Mouse (Mus musculus): ENCODE measurements around the gene Il27ra. TPM values are rescaled to one million over a fixed set of nuclear protein-coding genes. Genes with fewer than 3 reads are reported as not detected.

Il27ra gene
- total RNA-seq (2021): under 1 TPM; 0.15 to 0.52 TPM
- long read RNA-seq, experiment 1: 0 reads
- long read RNA-seq, experiment 2, partial matches to known transcripts: 0 of 3 reads
- long read RNA-seq, experiment 2, other reads (novel, unspliced or antisense): 0 of 3 reads

DNA sequence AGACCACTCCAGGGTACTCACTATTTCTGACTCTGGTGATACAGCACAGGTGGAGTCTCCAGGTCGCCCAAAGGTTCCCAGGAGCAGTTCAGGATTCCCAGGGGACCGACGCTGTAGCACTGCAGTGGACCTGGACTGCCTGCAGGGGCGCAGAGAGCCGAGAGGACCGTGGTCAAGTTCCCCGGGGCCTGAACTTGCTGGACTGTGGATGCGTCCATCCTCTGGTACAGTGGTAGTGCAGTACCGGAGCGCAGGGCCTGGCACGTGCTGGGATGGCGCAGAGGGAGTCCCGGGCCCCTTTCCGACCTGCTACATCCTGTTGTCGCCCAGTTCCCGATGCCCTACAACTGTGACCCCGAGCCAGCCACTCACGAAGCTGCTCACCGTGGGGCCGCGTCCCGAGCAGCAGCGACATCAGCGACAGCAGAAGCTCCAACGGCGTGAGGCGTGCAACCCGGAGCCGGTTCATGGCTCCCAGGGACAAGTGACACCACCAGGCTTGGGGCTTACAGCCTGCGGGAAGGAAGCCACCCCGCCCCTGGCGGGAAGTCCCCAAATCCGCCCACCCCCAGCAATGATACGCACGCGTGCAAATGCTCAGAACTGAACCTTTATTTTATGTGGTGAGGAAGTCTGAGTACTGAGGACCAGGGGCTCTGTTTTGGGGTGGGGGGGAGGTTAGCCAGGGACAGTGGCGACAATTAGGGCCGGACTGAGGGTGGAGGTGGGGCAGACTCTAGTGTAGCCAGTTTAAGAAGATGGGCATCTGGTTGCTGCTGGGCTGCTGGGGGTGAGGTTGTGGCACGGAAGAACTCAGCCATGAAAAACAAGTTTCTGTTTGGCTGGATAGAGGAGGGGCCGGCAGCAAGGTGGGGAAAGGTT, at the start of gene Il27ra:
Gene Il27ra (minus strand): TSS at position 524 of the 882 bp plus-strand sequence.
- intact Hi-C loops (cut with DNase I): loop anchor here (5.0 to 10.0 kb wide), 3 partner anchors 140 to 542 kb away; no protein-coding TSS in a partner anchor
- DNase-seq: peak; percentile 60 to 64

DNA sequence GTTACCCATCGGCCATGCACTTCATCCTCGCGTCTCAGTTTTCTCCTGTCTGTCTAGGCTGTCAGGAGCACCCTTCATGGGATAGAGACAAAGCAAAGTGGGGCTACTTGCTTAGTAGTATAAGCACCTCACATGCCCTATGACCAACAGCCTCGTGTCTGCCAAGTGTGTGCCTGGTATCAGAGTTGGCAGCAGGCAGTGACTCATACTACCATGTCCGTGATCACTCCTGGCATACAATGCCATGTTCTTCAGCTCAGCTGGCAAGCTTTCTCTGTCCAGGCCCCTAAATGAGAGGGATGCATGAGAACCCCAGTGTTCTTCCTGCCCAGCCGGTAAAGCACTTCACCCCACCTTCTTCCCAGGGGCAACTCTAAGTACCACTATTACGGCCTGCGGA, 48.2 kb upstream of the Il27ra start:
- intact Hi-C loops (cut with DNase I): no loop called here
- DNase-seq: no peak

DNA sequence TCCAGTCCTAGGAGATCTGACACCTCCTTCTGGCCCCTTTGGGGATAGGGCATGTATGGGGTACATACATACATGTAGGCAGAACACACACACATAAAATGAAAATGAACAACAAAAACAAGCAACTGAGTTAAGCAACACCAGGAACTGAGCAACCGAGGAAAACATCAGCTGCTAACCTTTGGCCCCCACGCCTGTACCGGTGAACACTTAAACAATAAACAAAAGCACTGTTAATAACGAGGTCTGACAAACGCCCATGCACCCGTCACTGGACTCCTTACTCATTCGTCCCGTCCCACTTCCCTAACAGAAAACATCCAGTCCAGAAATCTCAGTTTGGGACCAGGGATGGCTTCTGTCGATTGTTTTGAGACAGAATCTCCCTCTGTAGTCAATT, 46.9 kb upstream of the Il27ra start:
- intact Hi-C loops (cut with DNase I): no loop called here
- DNase-seq: no peak

DNA sequence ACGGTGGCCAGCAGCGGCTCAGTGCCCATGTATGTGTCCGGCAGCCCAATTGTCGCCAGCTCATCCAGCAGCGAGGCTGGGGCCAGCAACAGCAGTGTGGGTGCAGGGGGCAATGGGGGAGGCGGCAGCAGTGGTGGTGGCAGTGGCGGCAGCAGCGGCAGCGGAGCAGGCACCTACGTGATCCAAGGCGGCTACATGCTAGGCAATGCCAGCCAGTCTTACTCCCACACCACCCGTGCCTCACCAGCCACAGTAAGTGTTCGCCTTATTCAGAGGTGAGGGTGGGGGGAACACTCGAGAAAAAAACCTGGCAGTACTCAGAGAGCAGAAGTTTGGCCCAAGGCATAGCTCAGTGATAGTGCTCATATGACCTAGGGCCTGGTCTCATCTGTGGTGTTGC, 45.4 kb upstream of the Il27ra start:
- no peak for DNase-seq
- intact Hi-C loops (cut with DNase I): no loop called here

DNA sequence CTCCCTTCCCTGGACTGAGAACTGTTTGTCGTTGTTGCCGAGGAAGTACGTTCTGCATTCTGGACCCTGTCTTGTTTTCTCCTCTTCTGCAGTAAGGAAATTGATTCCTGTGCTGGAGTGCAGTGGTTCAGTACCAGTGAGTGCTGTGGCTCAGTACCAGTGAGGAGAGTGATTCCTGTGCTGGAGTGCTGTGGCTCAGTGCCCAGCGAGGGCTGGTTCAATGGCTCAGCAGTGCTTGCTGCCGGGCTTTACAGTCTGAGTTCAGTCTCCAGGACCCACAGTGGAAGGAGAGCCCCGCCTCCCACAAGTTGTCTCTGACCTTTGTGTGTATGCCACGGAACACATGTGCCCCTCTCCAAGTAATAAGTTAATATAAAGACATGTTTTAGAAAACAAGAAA, 44.8 kb upstream of the Il27ra start:
- no peak for DNase-seq
- intact Hi-C loops (cut with DNase I): no loop called here

DNA sequence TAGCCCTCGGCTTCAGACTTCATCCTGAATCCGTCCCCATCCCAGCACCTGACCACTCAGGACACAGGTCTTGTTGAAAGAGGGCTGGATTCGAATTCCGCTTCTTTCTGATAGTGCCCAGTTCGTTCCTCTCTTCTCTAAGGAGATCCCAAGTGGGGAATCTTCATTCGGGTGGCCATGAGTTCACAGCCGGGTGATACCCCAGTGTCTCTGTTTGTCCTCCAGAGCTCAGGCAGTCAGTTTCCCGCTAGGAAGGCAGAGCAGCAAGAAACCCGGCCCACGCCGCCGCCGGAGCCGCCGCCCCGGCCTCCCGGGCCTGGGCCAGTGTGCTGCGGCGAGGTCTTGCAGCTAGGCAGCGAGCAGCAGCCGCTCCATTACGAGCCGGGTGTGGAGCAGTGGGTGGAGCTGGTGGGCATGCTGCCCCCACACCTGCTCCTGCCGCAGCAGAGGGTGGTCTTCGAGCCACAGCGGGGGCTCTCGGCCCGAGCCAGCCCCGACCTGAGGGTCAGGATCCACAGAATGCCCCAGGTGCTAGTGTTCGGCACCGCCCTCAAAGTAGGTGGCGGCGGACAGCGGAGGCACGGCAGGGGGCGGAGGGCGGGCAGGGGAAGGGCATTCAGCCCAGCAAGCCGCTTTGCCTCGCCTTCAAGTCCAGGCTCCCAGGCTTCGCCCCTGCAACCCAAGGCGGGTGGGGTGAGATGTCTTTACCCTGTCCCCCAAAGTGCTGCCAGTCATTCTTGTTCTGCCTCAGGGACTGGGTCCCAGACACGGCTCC, 42.1 kb upstream of the Il27ra start:
- intact Hi-C loops (cut with DNase I): no loop called here
- no peak for DNase-seq

DNA sequence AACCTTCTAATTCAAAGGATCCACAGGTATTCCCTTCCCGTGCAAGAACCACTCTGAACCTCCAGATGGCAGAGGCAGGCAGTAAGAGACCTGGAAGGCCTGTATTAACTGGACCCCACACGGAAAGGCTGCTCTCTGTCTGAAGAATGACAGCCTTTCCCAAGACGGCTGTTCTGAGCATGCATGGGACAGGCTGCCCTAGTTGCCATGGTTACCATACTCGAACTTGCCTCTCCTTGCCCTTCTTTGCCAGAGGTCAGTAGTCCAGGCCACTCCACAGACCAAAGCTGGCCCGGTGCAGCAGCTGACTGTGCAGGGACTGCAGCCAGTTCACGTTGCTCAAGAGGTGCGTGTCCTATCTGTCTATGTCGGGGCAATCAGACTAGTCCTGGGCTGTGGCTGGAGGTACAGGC, 41.4 kb upstream of the Il27ra start:
- DNase-seq: peak; percentile 46 to 49
- intact Hi-C loops (cut with DNase I): no loop called here

DNA sequence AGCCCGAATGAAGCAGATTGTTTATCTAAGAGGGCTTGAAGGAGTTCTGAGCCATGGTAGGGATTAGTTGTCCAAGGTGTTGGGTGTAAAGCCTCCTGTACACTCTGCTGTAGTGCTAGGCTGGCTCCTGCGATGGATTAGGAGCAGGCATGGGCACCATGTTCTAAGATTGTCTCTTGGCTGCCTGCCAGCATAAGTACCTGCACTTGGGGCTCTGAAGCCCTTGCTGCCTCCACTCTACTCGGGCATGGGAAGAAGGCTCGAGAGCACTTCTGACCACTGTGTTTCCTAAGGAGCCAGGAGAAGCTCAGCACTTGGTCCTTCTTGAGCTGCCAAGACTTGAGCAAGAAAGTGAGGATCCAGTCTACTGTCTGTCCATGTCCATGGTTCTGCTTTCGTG, 36.8 kb upstream of the Il27ra start:
- DNase-seq: no peak

DNA sequence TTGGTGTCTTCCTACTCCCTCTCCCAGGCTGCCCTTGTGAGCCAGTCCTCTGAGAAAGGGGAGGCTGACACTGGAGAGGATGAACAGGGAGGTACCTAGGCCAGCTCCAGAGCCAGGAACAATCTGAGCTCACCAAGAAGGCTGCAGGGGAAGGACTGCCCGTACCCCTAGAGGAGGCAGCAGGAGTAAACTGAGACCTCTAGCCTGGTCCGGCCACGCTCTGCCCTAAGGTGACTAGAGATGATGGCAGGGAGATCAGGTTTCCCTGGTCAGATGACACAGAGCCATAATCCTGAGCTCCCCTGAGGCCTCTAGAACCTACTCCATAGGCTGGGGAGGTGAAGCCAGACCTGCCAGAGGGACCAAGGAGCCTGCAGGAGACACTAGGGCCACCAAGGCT, 34.5 kb upstream of the Il27ra start:
- intact Hi-C loops (cut with DNase I): no loop called here
- no peak for DNase-seq

More for the DNA sequence above, 36.8 kb upstream of the Il27ra start:
- intact Hi-C loops (cut with DNase I): no loop called here

DNA sequence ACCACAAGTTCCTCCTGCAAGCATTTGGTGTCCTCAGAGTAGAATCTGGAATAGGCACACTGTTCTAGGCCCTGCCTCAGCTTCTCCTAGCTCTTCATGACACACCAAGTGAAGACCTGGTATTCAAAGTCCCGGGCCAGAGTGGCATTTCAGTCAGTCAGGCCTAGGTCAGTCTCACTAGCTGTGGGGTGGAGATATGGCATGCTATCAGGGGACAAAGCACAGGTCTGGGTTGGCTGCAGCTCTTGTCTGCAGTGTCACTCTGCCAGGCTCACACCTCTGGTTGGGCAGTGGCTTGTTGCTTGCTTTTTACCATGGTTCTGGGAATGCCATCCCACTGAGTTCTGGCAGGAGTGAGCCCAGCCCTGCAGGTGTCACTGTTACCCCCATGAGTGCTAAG, 34.0 kb upstream of the Il27ra start:
- intact Hi-C loops (cut with DNase I): no loop called here
- DNase-seq: no peak

DNA sequence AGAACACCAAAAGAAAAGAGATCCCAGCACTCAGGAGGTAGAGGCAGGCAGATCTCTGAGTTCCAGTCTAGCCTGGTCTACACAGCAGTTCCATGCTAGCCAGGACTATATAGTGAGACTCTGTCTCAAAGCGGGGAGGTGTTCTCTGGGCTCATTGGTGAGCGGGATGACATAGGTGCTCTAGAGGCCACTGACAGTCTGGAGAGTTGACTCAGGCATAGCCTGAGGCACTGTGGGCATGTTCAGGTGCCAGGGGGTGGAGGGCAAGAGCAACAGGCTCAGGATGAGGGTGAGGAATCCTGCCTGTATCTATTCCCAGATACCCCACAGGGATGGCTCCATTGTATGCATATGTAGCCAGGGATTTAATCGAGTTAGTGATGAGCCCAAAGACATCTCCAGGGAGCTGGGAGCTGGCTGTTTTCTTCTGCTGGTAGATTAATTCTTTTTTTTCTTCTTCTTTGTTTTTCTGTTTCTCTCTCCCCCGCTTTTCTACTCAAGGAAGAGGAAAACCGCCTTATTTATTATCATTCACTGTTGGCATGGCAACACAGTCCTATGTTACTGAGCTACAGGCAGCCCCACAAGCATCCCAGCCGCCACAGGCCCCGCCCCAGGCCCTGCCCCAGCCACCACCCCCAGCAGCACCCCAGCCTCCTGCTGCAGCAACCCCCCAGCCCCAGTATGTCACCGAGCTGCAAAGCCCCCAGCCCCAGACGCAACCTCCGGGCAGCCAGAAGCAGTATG, 31.0 kb upstream of the Il27ra start:
- intact Hi-C loops (cut with DNase I): no loop called here
- DNase-seq: no peak

DNA sequence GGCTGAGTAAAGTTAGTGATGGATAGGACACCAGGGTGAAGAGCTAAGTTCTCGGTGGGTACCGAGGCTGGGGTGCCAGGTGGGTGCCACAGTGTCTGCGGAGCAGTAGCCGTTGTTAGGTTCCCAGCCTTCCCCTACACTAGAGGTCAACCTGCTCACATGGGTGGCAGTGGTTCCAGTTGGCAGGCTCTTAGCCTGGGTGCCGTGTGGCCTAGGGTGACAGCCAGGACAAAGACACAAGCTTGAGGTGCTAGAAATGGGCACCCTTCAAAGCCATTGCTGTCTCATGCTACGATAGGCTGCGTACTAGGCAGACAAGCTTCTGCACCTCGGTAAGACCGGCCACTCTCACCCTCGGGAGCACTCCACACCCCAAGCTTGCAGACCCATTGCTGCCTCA, 29.9 kb upstream of the Il27ra start:
- no peak for DNase-seq
- intact Hi-C loops (cut with DNase I): no loop called here

DNA sequence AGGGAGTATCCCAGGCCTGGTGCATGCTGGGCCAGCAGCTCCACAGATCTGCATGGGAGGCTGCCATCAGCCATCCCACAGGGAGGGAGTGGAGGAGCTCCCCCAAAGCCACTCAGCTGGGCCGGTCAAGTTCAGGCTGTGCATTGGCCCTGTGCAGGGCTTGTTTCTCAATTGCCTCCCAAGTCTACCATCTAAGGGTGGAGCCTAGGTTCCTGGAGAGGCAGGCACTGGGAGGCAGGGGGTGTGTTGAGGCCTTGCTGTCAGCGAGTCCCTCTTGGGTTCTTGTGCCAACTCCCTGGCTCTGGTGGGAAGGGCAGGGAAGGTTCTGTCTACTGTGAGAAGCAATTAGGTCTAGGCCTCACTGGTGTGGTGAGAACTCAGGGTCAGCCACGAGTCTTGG, 29.5 kb upstream of the Il27ra start:
- intact Hi-C loops (cut with DNase I): no loop called here

DNA sequence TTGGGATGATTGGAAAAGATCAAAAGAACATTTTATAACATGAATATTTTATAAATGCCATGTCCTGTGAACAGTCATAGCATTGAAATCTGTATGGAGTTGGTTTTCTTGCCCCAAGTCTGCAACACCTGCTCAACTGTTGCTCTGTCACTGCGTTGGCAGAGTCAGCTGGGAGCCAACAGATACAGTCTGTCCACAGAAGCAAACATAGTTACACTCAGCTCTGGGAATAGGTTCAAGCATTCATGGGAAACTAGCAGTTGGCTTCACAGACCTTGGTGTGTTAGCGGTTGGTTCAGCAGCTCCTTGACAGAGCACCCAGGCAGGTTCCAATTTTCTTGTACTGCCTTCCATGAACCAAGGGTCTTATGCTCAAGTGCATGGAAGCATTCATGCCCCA, 28.3 kb upstream of the Il27ra start:
- DNase-seq: no peak
- intact Hi-C loops (cut with DNase I): no loop called here

More for the DNA sequence above, 29.5 kb upstream of the Il27ra start:
- DNase-seq: no peak

DNA sequence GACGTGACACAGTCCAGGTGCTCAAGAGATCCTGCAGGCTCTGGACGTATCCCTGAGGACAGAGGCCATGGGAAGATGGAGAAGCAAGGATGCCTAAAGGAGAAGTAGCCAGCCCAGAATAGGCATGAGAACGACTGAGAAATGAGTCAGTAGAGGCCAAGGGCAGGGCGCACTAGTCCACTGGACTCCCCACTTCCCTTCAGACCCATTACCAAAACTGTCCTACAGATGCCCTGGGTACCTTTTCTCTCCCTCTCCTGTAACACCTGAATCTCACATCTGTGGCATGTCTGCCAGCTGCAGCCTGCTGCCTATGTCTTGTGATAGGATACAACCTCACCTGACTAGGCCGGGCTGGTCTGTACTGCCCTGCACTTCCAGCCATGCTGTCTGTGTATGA, 27.9 kb upstream of the Il27ra start:
- intact Hi-C loops (cut with DNase I): no loop called here
- DNase-seq: no peak

DNA sequence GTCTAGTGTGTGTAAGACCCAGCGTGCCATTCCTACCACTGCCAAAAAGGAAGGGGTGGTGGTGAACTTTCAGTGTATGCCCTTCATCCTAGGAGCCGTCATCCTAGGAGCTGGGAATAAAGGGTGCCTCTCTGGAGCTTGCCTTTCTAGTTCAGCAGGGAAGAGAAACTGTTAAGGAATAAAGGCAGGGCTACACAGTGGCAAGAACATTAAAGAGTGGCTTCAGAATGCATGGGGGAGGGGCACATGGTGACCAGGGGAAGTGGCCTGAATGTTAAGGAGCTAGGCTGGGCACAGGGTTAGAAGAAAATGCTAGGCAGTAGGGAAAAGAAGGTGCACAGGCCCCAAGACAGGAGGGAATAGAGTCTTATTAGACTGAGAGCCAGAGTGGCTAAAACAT, 27.4 kb upstream of the Il27ra start:
- intact Hi-C loops (cut with DNase I): no loop called here
- DNase-seq: no peak

DNA sequence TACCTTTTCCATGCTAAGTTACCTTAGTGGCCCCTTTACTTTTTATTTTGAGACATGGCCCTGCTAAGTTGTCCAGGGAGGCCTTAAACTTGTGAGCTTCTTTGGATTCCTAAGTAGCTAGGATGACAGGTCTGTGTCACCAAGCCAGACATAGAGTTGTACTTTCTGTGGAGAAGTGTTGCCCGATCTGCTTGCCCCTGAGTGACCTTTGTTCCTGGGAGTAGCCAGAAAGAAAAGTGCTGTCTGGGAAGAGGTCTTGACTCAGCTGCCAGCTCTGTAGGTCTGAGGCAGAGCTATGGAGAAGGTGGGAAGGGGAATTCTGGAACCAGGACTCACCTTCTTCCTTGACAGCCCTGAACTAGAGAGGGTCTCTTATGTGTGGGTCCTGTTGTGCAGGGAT, 26.8 kb upstream of the Il27ra start:
- DNase-seq: no peak
- intact Hi-C loops (cut with DNase I): no loop called here

DNA sequence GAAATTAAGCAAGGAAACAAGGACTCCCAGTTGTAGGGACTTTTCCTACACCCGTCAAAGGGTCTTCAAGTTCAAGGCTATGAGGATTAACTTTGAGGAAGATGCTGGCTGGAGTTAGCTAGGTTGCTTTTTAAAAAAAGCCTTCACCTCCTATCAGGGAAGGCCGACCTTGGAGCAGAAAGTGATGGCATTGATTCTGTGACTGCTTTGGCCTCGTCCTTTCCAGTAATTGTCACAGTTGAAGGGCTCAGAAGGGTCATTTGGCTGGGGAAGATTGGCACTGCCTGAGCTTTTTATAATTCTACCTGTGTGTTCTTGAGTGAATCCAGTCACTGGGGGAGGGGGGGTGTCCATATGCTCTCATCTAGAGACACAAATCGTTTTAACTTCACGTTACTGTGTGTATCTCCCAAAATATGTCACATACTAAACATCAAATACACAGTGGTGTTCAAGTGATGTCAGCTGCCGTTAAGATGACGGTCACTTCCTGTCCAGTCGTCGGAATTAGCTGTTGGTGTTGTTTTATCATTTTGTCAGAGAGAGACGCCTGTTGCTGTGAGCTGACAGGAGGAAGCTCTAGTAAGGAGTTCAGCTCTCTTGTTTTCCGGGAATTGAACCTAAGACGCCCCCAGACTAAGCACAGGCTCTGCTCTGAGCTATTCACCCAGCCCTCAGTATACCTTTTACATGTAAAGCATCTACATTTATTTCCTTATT, 26.1 kb upstream of the Il27ra start:
- DNase-seq: no peak
- intact Hi-C loops (cut with DNase I): no loop called here

DNA sequence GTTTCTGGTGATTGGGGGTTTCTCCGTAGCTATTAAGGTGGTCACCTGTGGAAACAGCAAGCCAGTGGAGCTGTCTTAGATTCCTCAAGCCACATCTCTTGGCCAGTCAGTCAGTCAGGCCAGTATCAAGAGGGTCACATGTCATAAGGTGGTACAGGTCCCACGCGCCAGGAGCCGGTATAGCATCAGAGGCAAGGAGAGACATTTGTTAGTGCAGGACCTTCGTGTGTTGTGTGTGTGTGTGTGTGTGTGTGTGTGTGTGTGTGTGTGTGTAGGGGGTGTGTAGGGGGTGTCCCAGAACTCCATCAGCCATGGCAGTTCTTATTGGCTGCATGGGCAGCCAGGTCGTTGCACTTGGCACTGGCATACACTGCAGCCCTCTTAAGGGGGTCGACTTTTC, 25.5 kb upstream of the Il27ra start:
- intact Hi-C loops (cut with DNase I): no loop called here
- no peak for DNase-seq

DNA sequence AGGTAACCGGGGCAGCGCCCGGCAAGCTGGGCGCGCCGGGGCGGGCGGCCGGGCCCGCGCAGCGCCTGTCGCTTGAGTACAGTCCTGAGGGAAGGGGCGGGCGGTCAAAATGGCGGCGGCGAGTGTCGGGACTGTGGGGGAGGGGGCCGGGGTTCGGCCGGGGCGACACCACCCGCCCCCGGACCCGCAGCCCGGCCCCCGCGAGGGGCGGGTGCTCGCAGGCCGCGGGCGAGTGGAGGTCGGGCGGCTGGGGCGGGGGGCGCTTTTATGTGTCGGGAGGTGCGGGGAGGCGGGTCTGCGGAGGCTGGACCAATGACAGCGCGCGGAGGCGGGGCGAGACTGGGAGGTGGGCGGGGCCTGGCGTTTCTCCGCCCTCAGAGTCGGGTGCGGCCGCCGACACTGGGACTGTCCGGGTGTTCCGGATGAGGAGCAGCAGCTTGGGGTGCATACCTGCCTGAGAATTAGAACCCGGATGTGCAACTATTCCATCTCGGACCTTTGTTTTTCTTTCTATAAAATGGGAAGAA, 24.7 kb upstream of the Il27ra start:
- intact Hi-C loops (cut with DNase I): no loop called here
- DNase-seq: peak; percentile 93 to 98

Data from gastrocnemius, postnatal 36 days (tissue).